Mouse (Mus musculus) cerebellum, adult 9-11 months (tissue): Measurements from ENCODE around the gene Pdhx.

Experiments used
- DNase-seq: peaks from one replicate; pipeline ENCODE4 v3.0.0; 2022

Gene Pdhx

DNA sequence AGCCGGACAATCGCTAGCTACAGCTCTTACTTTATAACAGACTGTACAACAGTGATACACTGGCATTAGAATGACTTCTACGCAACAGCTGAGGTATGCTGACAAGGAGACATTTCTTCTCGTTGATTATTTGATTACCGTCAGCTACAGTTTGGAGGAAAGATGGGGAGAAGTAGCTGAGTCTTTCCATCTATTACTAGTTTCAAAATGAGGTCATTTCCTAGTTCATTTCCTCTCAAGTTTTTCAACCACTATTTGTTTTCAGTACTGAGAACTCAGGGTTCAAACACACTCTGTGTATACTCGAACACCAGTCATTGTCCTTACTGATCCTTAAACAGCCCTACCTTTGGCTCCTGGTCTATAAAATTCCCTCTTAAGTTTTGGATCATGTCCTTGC is 17.5 kb downstream of the Pdhx start:
- DNase-seq, result no peak

DNA sequence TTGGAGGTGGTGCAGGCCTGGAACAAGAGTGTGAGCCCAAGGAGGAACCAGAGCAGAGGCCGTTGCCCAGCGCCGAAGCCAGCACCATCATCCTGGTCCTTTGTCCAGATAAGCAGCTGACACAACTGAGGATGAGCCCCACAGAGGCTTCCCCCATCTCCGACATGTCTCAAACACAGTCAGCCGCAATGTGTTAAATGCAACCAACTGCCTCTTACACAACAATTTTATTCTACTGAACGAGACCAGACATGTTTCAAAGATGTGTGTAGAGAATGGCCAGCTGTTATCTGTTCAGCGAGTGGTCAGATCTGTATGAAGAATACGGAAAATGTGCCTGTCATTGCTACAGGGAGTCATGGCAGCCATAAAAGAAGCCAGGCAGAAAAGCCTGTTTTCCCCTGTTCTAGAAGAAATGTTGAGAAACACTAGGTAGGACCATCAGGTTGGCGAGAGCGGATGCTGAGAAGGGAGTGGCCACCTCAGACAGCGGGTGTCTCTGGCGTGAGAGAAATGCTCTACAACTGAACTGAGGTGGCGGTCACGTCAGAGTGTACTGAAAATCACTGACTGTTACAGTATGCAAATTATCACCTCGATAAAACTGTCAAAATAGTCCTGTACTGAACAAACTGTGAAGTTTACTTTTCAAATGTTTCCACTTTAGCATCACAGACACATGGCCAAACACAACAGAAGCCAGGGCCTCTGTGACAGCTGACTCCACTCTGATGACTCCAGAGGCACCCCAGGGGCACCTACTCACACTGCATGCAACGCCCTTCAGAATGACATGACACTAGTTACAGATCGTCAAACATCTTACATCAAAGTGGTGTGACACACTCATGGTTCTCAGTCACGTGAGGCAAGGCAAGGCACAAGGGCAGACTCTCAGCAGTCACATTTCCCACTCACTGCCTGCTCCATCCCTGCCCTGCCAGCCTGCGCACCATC is 21.1 kb downstream of the Pdhx start:
- no peak for DNase-seq

DNA sequence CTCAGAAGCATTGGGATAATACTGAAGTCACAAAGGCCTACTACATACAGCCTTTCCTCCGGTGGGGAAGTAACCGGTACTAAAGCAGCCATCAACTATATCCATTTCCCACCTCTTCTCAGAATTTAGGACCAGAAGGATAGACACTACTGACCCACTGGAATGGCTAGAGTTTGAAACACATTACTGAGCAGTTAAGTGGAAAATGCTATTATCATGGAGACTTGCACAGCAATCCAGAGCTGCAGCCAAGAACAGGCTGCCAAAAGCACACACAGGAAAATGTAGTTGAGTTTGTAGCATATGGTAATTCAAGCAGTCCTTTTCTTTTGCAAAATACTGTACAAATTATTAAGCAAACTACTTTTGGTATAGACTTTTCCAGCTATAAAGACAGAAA is 28.0 kb downstream of the Pdhx start:
- peak; percentile 32 for DNase-seq

DNA sequence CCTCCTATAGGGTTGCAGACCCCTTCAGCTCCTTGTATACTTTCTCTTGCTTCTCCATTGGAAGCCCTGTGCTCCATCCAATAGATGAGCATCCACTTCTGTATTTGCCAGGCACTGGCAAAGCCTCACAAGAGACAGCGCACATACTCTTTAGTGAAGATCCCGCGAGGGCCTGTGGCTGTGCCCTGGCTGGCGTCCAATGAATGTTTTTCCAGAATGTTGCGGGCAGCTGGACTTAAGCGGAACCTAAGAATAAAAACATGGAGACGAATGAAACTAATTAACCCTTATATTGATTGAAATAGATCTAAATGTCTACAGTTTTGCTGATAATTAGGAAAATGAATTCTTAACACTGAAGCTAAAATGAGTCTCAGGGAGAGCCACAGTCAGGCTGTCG is 32.4 kb downstream of the Pdhx start:
- DNase-seq, result no peak

DNA sequence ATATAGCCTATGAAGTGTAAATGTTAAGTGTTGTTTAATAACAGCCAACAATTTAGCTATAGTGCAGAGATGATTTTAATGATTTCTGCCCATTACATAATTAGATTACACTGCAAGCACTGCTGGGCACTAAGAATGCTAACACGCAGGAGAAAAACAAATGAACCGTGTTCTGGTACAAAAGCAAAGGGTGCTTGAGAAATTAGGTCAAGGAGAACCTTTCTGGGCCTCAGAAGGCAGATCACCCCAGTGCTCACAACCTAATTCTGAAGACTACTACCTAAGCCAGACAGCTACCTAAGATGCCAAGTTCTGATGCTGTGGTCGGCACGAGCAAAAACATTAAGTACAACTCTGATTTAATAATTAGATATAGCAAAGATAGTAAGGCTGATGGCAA is 35.5 kb downstream of the Pdhx start:
- no peak for DNase-seq

DNA sequence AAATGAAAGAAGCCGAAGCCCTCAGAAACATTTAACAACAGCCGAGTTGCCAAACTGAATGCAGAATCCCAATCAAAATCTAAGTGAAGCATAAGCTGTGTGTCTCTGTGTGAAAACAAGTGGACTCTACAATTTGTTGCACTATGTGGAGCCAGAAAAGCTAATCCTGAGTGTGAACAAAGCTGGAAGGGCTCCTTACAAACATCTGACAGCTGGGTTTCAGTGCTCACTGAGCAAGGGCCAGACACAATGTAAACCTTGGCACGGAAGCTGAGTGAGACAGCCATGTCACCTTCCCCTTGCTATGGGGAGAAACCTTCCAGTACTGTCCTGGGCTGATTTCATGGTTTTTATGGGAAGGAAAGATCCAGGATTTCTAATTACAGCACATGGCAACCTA is 50.6 kb downstream of the Pdhx start:
- no peak for DNase-seq

DNA sequence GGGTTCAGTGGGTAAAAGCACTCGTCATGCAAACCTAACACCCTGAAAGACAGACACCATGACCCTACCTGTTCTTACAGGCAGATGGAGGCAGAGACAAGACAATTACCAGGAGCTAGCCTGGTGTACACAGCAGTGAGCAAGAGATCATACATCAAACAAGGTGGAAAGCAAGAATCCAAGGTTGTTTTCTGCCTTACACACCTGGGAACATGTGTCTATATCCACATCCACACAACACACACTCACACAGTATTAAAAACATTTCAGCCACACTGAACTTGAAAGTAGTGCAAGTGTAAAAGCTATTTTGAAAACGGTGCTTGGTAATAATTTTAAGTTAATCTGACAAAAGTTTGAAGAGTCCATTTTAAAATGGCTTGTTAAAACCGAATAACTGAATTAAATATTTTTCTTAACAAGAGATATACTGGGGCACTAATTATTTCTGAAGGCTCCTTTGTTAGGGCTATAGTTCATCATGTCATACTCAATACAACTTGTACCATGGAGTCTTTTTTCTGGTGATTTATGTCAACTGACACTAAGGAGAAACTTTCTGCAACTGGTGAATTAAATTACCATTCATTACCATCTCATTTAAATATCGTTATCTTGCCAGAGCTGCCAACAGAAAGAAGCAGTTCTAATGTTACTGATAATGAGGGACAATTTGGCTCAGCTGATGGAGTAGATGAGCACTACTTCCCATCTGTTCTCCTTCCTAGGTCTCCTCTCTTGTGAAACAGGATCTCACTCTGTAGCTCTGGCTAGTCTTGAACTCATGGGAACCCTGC is 52.9 kb downstream of the Pdhx start:
- DNase-seq, result no peak

DNA sequence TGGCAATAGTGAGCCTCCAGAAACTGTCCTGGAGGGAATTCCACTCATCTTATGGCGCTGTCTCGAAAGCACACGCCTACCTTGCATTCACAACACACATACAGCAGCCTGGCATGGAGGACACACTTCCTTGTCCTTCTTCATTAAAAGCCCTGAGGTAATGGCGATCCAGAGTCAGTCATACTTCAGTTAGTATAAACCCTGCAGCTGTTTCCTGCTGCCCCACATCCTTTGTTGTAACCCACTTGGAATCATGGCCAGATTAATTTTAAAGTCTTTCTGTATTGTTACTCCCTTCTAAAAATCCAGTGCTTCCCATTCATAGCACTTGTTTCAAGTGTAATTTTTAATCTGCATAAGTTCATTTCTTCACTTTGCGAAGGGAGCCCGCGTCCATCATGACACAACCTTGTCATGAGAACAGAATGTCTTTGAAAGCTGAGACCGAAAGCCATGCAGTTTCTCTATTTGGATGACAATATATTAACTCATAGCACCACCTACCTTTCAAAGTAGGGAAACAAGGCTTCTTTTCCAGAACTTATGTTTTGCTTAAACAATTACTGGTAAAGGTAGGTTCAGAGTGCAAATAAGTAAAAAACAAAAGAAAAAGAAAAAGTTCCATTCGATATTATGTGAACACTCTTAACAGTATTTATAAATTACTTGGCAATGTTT is 54.4 kb downstream of the Pdhx start:
- no peak for DNase-seq

DNA sequence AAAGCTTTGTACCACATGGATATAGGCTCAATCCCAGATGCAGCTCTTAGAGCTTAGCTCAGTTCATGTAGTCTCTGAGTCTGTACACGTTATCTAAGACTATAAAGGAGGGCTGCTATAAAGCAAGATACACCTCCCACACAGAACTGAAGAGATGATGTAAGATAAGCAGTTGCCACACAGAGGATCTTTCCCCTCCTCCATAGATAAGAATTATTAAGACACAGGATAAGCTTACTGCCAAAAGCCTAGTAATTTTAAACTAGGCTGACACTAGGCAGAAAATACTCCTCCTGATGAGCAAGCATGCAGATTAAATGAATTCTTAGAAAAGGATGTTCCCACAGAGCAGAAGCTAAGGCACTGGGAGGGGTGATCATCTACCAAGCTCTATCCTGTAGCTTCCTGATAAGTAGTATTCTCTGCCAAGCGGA is 55.9 kb downstream of the Pdhx start:
- DNase-seq, result no peak

DNA sequence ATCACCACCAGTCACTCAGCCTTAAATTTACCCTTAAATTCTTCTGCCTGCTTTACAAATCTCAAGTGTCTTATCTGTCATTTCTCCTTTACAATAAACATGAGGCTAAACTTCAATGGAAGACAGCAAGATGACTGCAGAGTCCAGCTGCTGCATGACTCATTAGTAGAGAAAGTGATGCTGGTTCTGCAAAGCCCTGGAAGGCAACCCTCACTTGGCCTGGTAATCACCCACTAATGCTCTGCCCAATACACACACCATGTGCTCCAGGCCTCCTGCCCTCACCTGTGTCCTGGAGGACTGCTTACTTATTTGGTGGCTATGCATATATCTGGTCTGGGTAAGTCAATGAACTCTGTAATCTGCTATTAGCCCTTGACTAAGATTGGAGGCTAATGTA is 57.2 kb downstream of the Pdhx start:
- DNase-seq, result no peak

DNA sequence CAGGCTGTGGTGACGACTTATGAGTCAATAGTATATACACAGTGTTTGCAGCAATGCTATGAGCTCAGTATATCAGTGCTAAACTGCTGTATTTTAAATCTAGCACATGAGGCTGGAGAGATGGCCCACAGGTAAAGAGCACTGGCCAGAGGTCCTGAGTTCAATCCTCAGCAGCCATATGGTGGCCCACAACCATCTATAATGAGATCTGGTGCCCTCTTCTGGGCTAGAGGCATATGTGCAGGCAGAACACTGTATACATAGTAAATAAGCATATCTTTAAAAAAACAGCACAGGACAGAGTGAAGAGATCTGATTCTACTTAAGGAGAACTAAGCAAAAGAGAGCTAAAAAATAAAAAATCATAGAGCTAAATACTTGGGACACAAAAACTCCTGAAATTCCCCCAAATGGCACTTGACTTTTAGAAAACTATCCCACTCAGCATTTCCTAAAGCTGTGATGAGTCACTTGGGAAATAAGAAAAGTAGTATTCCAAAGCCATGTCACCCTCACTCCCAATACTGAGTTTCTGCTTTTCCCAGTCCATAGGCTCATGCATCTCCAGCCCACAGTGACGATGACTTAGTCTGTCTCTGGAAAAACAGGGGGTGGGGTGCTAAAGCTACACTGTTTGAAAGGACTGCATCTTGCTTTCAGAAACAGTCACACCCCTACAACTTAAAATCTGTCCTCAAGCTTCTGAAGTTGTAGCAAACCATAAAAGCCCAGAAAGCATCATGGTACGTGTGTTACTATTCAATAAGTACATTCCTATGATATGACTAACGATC is 60.3 kb downstream of the Pdhx start:
- DNase-seq, result no peak

DNA sequence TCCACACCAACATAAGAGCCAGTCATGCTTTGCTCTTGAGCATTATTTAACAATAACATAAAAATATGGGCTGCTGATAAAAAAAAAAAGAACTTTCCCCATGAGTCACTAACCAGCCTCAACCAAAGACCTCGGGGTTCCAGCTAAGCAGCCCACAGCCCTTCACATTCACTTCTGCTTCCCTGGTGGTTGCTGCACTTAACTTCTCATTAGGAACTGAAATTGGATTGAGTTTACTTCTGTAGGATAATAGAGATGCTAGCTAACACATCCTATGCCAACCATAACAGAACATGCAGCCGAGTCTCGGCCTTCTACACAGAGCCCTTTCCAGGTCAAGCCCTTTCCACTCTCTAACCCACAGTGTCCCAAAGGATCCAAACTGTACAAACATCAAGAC is 65.1 kb downstream of the Pdhx start:
- no peak for DNase-seq

DNA sequence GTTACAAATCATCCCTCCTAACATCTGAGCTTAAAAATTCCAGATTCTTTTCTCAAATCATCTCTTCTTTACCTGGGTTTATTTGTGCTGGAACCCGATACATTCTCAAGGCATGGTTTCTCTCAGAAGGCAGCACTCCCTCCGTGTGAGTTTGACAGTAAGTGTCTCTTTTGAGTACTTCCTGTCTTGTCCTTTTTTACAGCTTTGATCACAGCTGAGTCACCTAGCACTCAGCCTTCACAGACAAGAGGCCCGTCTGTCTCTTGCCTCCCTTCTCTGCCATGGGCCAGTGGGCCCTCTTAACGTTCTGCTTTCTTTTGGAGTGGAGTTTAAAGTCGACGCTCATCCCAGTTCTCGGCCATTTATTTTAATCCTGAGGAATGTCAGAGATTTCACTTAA is 68.7 kb downstream of the Pdhx start:
- DNase-seq, result no peak

DNA sequence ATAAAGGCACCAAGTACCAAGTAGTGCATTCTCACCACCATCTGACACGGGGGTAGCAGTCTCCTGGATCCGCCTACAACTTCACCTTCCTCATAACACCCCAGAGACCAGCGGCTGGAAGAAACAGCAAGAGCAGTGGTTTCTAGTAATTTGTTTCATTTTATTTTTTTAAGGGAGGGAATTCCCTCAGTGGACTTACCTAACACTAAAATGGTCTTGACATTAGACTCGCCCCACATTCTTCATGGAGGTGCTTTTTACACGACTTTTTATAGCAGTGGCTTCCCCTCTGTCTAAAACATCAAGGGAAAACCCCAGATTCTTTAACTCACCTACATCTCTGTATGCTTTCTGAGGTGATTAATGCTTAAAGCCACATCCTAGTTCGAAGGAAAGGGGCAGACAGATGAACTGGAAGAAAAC is 74.1 kb downstream of the Pdhx start:
- DNase-seq, result no peak

DNA sequence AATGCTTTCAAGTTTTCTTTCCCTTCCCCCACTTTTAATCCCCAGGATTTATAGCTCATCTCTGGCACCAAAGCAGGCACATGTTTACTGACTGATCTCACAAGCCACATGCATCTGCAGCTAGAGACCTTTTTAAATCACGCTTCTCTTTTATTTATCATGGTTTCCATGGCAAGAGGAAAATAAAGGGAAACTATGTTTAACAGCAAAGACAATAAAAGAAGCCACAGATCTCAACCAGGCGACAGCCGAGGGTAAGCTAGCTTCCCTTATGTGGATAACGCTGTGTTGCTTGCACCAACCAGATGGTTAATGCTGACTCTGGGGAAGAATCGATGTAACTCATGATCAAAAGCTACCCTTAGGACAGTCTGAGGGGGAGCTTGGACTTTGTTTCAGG is 75.0 kb downstream of the Pdhx start:
- no peak for DNase-seq

DNA sequence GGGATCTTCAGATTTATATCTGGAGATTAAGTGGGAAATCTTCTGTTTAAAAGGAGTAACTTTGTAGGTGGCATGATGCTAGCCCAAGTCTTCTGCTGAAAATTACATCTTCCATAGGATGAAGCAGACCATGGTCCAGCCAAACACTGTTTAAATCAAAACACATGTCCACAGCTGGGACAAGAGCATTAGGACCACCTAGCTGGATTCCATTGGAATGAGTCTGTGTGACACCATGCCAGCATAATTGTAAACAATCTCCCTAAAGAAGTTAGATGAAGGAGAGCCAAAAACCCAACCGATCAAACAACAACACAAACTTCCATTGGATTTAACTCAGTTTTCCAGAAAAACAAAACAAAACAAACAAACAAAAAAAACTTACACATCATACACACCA is 75.4 kb downstream of the Pdhx start:
- no peak for DNase-seq

DNA sequence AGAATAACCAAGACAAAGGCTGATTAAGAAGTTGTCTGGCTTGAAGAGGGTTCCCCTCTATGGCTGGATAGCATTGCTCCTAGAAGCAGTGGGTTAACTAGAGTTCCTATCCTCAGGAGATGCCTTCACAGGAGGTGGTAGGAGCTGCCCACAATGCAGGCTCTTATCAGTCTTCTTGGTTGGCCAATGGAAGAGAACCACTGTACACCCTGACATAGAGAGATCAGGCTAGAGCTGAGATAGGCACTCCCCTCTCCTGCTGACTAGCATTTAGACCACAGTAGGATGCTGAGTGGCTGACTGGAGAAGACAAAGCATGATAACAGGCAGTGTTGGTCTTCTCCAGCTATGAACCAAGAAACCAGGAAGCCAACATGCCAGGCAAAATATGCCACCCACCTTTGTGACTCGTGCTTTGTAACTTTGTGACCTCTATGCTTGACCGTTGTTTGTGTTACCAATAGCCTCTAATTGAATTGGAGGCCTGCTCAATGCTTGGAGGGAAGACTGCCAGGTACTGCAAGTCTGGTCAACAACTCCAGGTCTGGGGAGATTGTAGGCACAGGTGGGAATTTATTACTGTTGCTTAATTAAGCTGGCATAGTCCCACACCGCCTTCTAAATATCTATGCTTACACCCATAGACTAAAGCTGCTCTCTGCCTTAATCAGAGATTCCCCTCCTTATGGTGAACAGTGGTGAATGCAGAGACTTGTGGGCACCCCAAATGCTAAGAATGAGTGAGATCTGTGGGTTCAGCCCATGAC is 79.3 kb downstream of the Pdhx start:
- no peak for DNase-seq

DNA sequence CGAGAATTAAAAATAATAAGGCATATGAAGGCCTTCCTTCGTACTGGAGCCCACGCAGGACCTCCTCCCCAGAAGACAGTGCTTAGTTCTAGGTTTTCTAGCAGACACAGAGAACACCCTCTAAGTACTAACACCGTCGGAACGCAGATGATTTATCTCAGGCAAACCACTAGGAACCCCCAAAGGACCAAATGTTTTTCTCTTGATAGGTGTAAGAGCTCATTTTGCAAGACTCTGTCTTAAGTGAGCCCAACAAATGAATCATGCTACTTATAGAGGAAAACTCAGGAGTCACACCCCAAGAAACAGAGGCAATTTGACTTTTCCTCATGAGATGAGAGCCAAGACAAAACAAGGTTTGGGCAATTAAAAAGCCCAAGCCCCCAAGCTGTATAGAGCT is 80.9 kb downstream of the Pdhx start:
- no peak for DNase-seq

DNA sequence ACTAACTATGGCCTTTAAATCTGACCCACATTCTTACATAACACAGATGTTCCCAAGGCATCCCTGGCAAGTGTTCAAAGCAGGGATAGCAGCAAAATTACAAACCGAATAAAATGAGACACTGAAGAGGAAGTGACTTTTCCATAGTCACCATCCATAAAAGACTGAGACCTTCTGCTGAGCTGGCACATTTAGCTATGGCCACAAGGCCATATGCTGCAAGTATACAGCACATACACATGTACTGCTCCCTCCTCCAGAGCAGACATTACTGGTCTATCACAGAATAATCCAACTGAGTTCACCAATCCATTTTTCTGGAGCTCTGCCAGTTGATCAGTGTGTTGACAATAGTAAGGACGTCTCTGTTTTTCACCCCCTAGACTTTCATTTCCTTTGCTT is 83.0 kb downstream of the Pdhx start:
- no peak for DNase-seq

DNA sequence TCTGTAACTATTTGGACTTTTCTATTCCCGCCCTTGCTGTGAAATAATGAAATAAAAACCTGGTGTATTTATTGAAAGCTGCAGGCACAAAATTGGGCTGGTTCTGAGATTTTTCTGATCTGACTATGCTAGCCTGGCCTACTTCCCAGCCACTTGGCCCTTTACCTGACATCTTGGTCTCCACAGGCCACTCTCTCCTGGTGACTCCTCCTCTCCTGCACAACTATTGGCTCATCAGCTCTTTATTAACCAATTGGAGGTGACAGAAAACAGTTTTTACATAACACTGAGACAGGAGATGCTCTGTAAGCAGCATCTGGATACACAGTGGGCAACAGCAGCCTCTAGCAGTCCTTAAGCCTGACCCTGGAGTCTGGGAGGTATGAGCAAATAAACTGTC is 83.9 kb downstream of the Pdhx start:
- no peak for DNase-seq

DNA sequence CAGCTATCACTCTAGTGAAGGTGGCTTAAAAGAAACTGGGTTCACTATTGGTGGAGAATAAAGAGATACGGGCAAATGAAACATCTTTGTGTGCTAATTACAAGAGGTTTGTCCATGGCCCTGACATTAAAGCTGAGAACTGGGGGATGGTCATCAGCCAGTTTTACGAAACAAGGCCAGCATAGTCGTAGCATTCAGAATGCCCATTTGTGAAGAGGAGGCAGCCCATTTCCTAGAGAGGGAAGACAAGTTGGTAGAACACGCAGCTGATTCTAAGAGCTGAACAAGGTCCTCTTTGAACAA is 85.7 kb downstream of the Pdhx start:
- DNase-seq, result no peak
